Mouse (Mus musculus) liver, postnatal 0 days (tissue): ENCODE results near the gene Banp.

Experiments
- CTCF ChIP-seq: sonication (generic); IDR thresholded peaks from 2 replicates; pipeline ENCODE4 v1.5.1; 2016; ENCODE audit warnings: antibody characterized with exemption, low read depth
- EP300 ChIP-seq: IDR thresholded peaks from 2 replicates; pipeline ENCODE4 v1.6.1; 2016; ENCODE audit warnings: antibody characterized with exemption, low read depth, mild to moderate bottlenecking

- TF ChIP-seq EP300: no peak
- no peak for TF ChIP-seq CTCF
Measured at GRCm38 (mm10) chr8:121904999-121905398, 44.6 kb upstream of the Banp start.
